Mouse (Mus musculus) brain, adult 10 weeks (tissue): ENCODE measurements around the gene Cyp19a1. TPM values are rescaled to one million over a fixed set of nuclear protein-coding genes. Genes with fewer than 3 reads are reported as not detected.

Experiments used
- polyA plus RNA-seq: library from polyadenylated mRNA; stranded (reverse); fragments of 350-450 nt; fragmentation: Illumina TruSeq; extraction: RNeasy Lipid Tissue Mini Kit (QIAGEN cat#74804); gene quantifications from one replicate; pipeline ENCODE4 v1.2.3, GENCODE M21; 2015; ENCODE audit warnings: low read depth, low replicate concordance

The Cyp19a1 gene
- not detected for polyA plus RNA-seq

DNA sequence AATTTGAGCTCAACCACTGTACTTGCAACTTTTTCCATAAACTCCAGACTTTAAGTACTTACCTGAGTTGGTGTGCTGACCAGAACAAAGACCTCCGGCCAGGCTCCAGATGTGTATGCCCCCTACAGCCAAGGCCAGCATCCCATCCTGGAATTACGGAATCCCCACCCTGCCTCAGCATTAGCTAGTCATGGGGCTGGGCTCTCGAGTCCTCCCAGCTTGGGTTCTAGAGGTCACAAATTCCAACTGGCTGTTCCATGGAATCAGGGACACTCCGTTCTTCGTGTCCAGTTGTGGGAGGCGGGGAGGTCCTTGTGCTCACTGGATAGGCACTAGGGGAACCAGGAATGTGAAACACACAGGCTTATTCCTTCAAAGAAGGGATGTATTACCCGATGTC lies at the start of gene Cyp19a1:
Gene Cyp19a1 (minus strand): TSS at position 101 of the 400 bp plus-strand sequence.

DNA sequence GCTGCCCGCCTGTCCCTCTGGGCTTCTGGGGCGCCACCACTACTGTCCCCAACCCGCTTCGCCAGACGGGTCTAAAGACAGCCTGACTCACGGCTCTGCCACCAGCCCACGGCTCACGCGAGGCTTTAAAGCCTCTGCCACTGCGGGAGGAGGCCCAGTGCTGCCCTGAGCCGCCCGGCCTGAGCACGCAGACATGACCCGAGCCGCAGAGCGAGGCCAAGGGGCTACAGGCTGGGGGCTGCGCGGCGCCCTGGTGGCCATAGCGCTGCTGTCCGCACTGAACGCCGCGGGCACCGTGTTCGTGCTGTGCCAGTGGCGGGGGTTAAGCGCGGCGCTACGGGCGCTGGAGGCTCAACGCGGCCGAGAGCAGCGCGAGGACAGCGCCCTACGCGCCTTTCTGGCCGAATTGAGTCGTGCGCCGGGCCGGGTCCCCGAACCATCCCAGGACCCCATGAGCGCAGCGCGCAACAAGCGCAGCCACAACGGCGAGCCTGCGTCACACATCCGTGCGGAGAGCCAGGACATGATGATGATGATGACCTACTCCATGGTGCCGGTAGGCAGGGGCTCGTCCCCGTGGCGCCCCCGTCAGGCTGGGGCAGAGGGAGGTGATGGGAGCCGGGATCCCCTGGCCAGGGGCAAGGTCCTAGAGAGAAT lies 18.5 kb upstream of the Cyp19a1 start, which contains the start of gene Gldn:
Gene Gldn (plus strand): TSS at position 156 of the 657 bp plus-strand sequence.

Other genes starting within 250 kb of the Cyp19a1 start
- gene Tnfaip8l3, start 199.7 kb downstream of the Cyp19a1 start, polyA plus RNA-seq: 7.1 TPM
- 0.59 TPM for gene Gldn, start 18.4 kb upstream of the Cyp19a1 start, polyA plus RNA-seq
- 106 TPM for gene Dmxl2, start 233.5 kb upstream of the Cyp19a1 start, polyA plus RNA-seq